Mouse (Mus musculus) c-Kit-positive CD71-positive TER-119-negative erythroid progenitor cells, embryonic 14.5 days (primary cell): ENCODE measurements at regions not wholly inside any gene's neighbourhood (a gene's known extent, or its start where the extent isn't known, plus 50 kb on each side); places are given as distances from the start of the nearest gene placed in this dataset.

Experiments
- DNase-seq: peaks from one replicate; pipeline ENCODE4 v3.0.0-alpha.2; 2013; ENCODE audit warnings: low read depth

DNA sequence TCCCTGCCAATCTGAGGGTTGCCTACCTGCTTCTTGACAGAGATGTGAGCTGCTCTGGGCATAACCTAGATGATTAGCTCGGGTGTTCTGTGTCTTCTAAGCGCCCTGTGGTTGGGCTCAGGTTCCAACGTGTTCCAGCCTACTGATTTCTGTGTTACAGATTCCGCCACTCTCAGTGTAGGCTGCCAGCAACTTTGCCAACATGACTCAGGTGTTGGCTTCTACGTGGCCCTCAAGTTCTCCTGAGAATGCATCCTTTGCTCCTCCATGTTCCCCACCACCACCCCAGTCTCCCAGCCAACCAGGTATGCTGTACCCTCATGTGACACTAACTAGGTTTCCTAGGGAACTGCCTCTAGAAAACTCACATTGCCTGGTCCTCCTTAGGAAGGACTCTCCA lies 179.7 kb upstream of the Cadm1 start:
- DNase-seq, result no peak

DNA sequence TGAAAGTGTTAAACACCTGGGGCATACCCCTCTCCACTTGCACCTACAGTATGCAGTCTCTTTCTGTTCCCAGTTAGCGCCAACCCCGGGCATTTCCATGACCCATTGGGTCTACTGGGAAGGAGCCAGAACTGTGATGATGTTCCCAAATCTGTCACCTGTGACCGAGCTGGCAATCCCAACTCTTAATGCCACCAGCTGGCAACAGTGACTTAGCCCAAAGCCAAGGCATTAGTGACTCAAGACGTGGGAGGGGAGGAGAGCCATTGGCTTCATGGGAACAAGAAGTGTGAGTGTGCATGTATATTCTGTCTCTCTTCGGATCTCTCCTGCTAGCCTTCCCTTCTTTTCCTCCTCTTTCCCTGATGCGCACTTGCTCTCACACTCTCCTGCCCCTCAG lies 178.9 kb upstream of the Cadm1 start:
- DNase-seq, result no peak

GRCm38 (mm10) chr9:47353017-47353416 lies 177.0 kb upstream of the Cadm1 start:
- no peak for DNase-seq

DNA sequence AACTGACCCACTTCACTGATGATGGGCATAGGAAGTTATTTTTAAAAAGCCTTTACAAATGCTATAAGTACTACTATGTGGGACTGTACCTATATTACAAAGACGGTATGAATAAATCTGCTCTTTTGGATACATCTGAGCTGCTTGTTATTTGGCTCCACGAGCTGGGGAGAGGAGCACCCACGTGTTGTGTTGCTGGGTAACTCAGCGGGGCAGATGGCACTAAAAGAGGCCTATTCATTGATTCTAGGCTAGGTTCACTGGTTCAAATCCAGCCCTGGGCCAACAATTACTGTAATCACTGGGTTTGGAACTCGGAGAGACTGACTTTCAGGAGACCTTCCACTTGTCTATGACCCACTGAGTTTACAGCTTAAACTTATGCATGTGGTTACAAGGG lies 176.0 kb upstream of the Cadm1 start:
- no peak for DNase-seq

- no peak for DNase-seq
Observed at GRCm38 (mm10) chr9:47354423-47354822, 175.6 kb upstream of the Cadm1 start.

DNA sequence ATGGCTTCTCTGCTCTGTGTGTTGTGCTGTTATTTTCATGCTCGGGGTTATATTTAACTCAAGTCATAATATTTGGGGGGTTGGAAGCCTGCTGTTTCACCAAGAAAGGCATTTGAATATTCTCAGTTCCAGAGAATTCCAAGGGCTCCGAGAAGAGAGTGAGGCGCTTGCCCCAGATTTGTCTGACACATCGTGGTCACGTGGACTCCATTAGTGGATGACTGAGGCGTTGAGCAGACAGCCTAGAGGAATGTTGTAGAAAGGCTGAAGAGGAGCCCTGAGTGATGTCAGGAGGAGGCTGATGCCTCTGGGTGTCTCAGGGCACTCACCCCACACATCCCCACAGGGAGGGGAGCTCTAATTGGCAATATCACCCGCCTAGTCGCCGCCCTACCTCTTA lies 175.1 kb upstream of the Cadm1 start:
- no peak for DNase-seq

GRCm38 (mm10) chr9:47357756-47358399 lies 172.1 kb upstream of the Cadm1 start:
- no peak for DNase-seq

DNA sequence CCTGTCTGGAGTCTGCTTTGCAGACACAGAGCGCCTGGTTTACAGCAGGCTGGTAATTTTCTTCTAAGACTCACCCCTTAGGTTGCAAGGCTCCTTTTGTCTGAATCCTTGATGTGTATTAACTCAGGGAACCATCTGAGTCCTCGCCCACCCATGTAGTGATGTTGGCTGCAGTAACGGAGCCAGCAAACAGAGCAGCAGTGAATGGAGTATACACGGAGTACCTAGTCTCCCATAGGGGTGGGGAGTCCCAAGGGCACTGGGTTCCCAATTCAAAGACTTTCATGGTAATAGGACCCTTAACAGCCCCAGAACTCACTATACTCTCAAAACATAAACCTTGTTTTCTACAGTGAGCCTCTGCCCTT lies 171.6 kb upstream of the Cadm1 start:
- DNase-seq, result no peak

- DNase-seq, result no peak
Observed at GRCm38 (mm10) chr9:47363086-47363485, 166.9 kb upstream of the Cadm1 start.

DNA sequence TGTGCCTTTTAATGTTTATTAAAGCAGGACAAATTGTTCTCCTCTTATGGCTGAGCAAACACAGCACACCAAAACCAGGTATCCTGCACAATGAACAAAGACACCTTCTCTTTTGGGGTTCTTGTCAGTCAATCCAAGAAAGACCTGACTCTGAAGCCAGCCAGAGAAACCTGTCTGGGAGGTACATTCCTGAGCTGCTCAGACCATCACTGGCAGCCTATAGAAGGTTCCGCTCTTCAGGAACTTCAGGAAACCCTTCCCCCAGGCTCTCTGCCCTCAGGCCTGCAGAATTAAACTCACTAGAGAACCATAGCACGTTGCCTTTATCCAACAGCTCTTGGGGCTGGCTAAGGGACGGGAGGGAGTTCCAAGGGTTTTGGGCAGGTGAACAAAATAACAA lies 165.2 kb upstream of the Cadm1 start:
- no peak for DNase-seq

- DNase-seq, result no peak
Observed at GRCm38 (mm10) chr9:47367266-47367957, 162.6 kb upstream of the Cadm1 start.

GRCm38 (mm10) chr9:47368015-47368901 lies 161.7 kb upstream of the Cadm1 start:
- DNase-seq, result no peak

GRCm38 (mm10) chr9:47372296-47372695 lies 157.7 kb upstream of the Cadm1 start:
- DNase-seq, result no peak

- no peak for DNase-seq
Observed at GRCm38 (mm10) chr9:47374086-47374485, 155.9 kb upstream of the Cadm1 start.

DNA sequence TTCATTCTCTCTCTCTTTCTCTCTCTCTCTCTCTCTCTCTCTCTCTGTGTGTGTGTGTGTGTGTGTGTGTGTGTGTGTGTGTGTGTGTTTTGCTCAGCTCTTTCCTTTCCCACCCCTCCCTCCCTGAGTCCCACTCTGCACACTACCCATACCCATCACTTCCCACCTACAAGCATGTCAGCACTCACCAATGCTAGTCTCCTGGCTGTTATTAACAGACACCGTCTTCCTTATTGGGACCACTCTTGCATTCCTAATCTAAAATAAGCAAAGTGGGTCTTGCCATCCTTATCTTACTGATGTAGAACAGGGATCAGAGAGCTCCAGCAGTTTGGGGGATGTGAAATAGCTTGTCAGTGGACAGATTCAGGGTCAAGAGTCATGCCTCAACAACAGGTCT lies 153.3 kb upstream of the Cadm1 start:
- no peak for DNase-seq

DNA sequence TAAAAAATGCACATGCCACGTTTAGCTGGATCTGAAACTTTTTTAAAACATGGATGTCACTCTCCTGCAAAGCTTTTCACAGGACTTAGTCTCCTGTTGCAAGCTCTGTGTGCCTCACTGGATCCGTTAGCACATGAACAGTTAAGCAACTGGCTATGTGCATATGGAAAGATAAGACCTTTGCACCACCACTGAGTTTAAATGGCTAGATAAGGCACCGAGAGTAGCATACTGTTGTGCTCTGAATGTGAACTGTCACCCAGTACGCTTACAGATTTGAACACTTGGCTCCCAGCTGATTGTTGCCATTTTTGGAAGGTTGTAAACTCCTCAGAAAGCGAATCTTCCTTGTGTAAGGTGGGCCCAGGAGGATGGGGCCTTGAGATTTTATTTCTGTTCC lies 151.4 kb upstream of the Cadm1 start:
- no peak for DNase-seq

- DNase-seq, result no peak
Observed at GRCm38 (mm10) chr9:47380361-47380760, 149.6 kb upstream of the Cadm1 start.

- DNase-seq, result no peak
Observed at GRCm38 (mm10) chr9:47384185-47384854, 145.7 kb upstream of the Cadm1 start.

- DNase-seq, result no peak
Observed at GRCm38 (mm10) chr9:47386646-47387045, 143.3 kb upstream of the Cadm1 start.

GRCm38 (mm10) chr9:47387221-47387620 lies 142.8 kb upstream of the Cadm1 start:
- DNase-seq, result no peak

DNA sequence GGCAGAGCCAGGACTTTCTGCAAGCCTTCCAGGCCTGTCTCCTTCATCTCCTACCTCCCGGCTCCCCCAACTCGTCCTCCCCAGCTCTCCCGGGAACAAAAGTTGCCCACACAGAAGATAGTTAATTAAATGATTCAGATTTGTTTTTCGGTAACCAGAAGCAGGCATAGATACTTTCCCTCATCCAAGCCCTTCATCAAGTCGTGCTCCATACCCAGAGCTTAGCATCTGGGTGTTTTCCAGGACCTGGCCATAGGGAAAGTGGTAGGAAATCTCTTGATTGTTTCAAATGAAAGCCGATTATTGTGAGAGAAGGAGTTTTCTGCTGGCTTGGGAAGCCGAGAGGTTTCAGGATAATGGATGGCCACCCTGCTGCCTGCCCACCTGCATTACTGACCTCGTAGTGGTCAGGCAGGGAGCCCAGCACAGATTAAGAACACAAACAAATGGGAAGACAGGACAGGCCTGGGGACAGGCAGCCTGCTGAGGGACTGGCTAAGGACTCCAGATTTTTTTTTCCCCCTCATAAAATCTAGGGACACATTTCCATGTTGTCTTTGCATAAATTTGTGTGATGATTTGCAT lies 142.2 kb upstream of the Cadm1 start:
- no peak for DNase-seq

DNA sequence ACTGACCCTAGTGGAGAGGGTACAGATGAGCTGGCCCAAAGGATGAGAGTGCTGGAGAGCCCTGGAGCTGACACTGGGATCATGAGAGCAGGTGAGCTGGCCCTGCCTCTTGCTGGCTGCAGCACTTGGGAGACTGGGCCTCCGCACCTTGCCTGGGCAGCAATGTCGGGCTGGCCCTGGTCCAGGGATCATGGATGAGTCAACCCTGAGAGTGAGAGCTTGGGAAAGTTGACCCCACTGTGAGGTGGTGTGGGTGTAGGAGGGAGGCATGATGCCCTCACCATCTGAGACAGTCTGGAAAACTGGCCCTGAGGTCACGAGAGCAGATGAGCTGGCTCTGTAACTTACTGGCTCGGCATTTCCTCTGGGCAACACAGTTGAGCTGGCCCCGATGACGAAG lies 140.1 kb upstream of the Cadm1 start:
- DNase-seq, result no peak
